Mouse (Mus musculus) heart, adult 2 months (tissue): Measurements from ENCODE around the gene Pheta2.

Source experiments
- CTCF ChIP-seq: fragments of 200-600 bp; IDR thresholded peaks from 2 replicates; pipeline ENCODE4 v1.8.1; 2022; ENCODE audit warnings: antibody characterized with exemption, mild to moderate bottlenecking, moderate library complexity
- EP300 ChIP-seq: fragments of 200-500 bp; IDR thresholded peaks from 2 replicates; pipeline ENCODE4 v1.6.1; 2011; ENCODE audit warnings: low read depth, low read length, control low read depth; ENCODE audit not compliant: insufficient read depth
- POLR2A ChIP-seq: fragments of 200-500 bp; IDR thresholded peaks from 2 replicates; pipeline ENCODE4 v1.6.1; 2011; ENCODE audit warnings: mild to moderate bottlenecking, low read depth, low read length, control low read depth; ENCODE audit not compliant: insufficient read depth

DNA sequence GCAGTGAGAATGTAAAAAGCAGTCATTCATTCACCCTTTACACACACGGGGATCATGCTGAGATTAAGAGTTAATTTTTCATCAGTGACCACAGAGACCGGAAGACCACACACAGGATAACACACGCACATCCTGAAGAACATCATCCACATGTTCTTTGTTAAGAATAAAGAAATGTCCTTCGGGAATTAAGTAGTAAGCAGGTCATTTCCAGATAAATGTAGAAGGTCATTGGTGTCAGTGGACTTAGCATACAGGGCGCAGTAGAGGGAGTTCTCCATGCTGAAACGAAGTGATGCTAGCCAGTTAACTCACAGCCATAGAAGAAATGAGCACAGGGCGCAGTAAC, 41.9 kb downstream of the Pheta2 start:
- peak; percentile 26; the same call in 1 of the 2 replicates for TF ChIP-seq CTCF
- TF ChIP-seq POLR2A: no peak
- no peak for TF ChIP-seq EP300
